Comparison of ENCODE assay signal across 10 mouse cellular contexts in the genomic region with DNA sequence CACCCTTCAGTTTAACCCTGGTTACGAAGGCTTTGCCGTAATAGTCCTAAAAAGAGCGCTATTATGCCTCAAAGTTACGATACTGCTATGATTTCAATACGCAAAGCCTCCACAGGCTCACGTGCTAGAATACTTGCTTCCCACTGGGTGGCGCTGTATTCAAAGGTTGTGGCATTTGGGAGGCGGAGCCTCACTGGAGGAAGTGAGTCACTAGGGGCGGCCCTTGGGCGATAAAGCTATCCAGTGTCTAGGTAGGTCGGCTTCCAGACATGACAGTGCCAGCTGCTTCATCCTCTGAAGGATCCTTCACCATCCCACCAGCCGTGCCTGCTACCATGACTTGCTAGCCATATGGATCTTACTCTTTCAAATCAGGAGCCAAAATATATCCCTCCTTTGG.
DNase-seq lines count a peak whose midpoint lies in the region; ATAC-seq and TF ChIP-seq lines count a peak whose summit lies in the region.
"Had no signal": no experiment of that assay in that cellular context is flagged by ENCODE, and none has a peak within 500 bp of the region (broad histone marks: within the 10 kb centered on the region; RNA-seq: fewer than 3 reads in every experiment).

No protein-coding gene starts in this region.

- peaks cover 2% of the 10 kb centered on the region; the same call in 1 of the 2 replicates for H3K36me3 ChIP-seq in forebrain, embryonic 11.5 days (ENCODE audit: control insufficient read depth, insufficient read depth, low read length)
- peaks cover 67% of the 10 kb centered on the region for H3K36me3 ChIP-seq in forebrain, embryonic 12.5 days (replicated peaks)
- H3K36me3 ChIP-seq in neural tube, embryonic 15.5 days, result peaks cover 27% of the 10 kb centered on the region
- no peaks in the 10 kb centered on the region for H3K36me3 ChIP-seq in liver, embryonic 14.5 days (replicated peaks; ENCODE audit: control insufficient read depth, insufficient read depth, low read depth)
- H3K36me3 ChIP-seq: G1E had no signal

- ATAC-seq in forebrain, embryonic 11.5 days (replicated peaks; ENCODE audit: low FRiP score), result no peak
- ATAC-seq in forebrain, embryonic 12.5 days (ENCODE audit: low FRiP score), result no peak
- no peak for ATAC-seq in neural tube, embryonic 15.5 days (ENCODE audit: low FRiP score)
- no peak for ATAC-seq in liver, embryonic 14.5 days (ENCODE audit: insufficient read depth)

- no peaks in the 10 kb centered on the region for H3K4me1 ChIP-seq in forebrain, embryonic 11.5 days (replicated peaks; ENCODE audit: control insufficient read depth, insufficient read depth, low read length)
- H3K4me1 ChIP-seq in forebrain, embryonic 12.5 days, result no peaks in the 10 kb centered on the region
- H3K4me1 ChIP-seq in neural tube, embryonic 15.5 days, result no peaks in the 10 kb centered on the region
- no peaks in the 10 kb centered on the region for H3K4me1 ChIP-seq in bone marrow, adult 2 months (ENCODE audit: control insufficient read depth, insufficient read depth, low read length)
- H3K4me1 ChIP-seq in liver, embryonic 14.5 days (replicated peaks; ENCODE audit: control insufficient read depth in 2 of 2, insufficient read depth in 2 of 2, low read length in 1 of 2), result no peaks in the 10 kb centered on the region

- H3K4me3 ChIP-seq in forebrain, embryonic 11.5 days (ENCODE audit: low read depth, low read length), result no peak overlapping the region
- H3K4me3 ChIP-seq in forebrain, embryonic 12.5 days (replicated peaks), result no peak overlapping the region
- no peak overlapping the region for H3K4me3 ChIP-seq in neural tube, embryonic 15.5 days (replicated peaks)
- H3K4me3 ChIP-seq in bone marrow, adult 2 months (replicated peaks; ENCODE audit: control insufficient read depth, low read depth, low read length), result no peak overlapping the region
- H3K4me3 ChIP-seq in liver, embryonic 14.5 days (ENCODE audit: insufficient read depth in 1 of 2, low read depth in 2 of 2, low read length in 2 of 2), result no peak overlapping the region

- peak; percentile 55 for DNase-seq in forebrain, embryonic 11.5 days (ENCODE audit: low spot score)
- DNase-seq in neural tube, embryonic 10.5 days (ENCODE audit: extremely low spot score, low spot score), result peak; percentile 32
- peak; percentile 21 for DNase-seq in forelimb bud, embryonic 11.5 days (ENCODE audit: low read depth, low spot score)
- peak; percentile 22 to 27 (median 26) for DNase-seq in liver, embryonic 14.5 days (ENCODE audit: low read depth in 3 of 3, low spot score in 3 of 3)
- peak; percentile 87 for DNase-seq in testis, postnatal 14 days (ENCODE audit: low spot score)

- no peak for TF ChIP-seq EP300 in liver, embryonic 14.5 days (IDR thresholded peaks at IDR 0.05; ENCODE audit: low read depth)

- 0 out of 2 replicates have a peak, but pooled peaks have one; percentile 27 for TF ChIP-seq CTCF in bone marrow, adult 2 months (IDR thresholded peaks at IDR 0.05; ENCODE audit: control insufficient read depth, insufficient read depth, low read length)
- TF ChIP-seq CTCF in liver, embryonic 14.5 days (IDR thresholded peaks at IDR 0.05; ENCODE audit: low read depth), result peak; percentile 53

- 92% methylated on average over 12 of the region's 12 CpGs for WGBS in forebrain, embryonic 11.5 days
- 91% methylated on average over 12 of the region's 12 CpGs for WGBS in forebrain, embryonic 12.5 days
- 91% methylated on average over 12 of the region's 12 CpGs for WGBS in neural tube, embryonic 15.5 days
- 85% methylated on average over 12 of the region's 12 CpGs for whole genome bisulfite sequencing in bone marrow, adult 2 months
- 80% methylated on average over 12 of the region's 12 CpGs for WGBS in liver, embryonic 14.5 days (ENCODE audit: insufficient replicate concordance)

- no peak overlapping the region for H3K9ac ChIP-seq in forebrain, embryonic 11.5 days (ENCODE audit: low read length)
- no peak overlapping the region for H3K9ac ChIP-seq in forebrain, embryonic 12.5 days
- H3K9ac ChIP-seq in neural tube, embryonic 15.5 days (replicated peaks), result no peak overlapping the region
- no peak overlapping the region for H3K9ac ChIP-seq in liver, embryonic 14.5 days (replicated peaks)

- no peak overlapping the region for H3K27ac ChIP-seq in forebrain, embryonic 11.5 days (ENCODE audit: low read depth, low read length)
- H3K27ac ChIP-seq in forebrain, embryonic 12.5 days, result no peak overlapping the region
- H3K27ac ChIP-seq in neural tube, embryonic 15.5 days (replicated peaks), result no peak overlapping the region
- no peak overlapping the region for H3K27ac ChIP-seq in bone marrow, adult 2 months (ENCODE audit: control insufficient read depth, insufficient read depth, low read depth, low read length, poor library complexity)
- H3K27ac ChIP-seq in liver, embryonic 14.5 days, result no peak overlapping the region
- H3K27ac ChIP-seq: macrophage had no signal

- no peak for TF ChIP-seq POLR2A in bone marrow, adult 2 months (IDR thresholded peaks at IDR 0.05; ENCODE audit: borderline replicate concordance, control insufficient read depth, low read depth, low read length)

- no peaks in the 10 kb centered on the region for H3K9me3 ChIP-seq in forebrain, embryonic 11.5 days (ENCODE audit: control insufficient read depth, low read length)
- no peaks in the 10 kb centered on the region for H3K9me3 ChIP-seq in forebrain, embryonic 12.5 days
- no peaks in the 10 kb centered on the region for H3K9me3 ChIP-seq in neural tube, embryonic 15.5 days (replicated peaks)
- no peaks in the 10 kb centered on the region for H3K9me3 ChIP-seq in liver, embryonic 14.5 days (ENCODE audit: control insufficient read depth, low read length)
- H3K9me3 ChIP-seq: G1E had no signal

- no peak overlapping the region for H3K4me2 ChIP-seq in forebrain, embryonic 11.5 days (ENCODE audit: low read depth, low read length, severe bottlenecking)
- no peak overlapping the region for H3K4me2 ChIP-seq in forebrain, embryonic 12.5 days
- H3K4me2 ChIP-seq in neural tube, embryonic 15.5 days, result no peak overlapping the region
- H3K4me2 ChIP-seq in liver, embryonic 14.5 days (ENCODE audit: low read depth), result no peak overlapping the region

- H3K27me3 ChIP-seq in forebrain, embryonic 11.5 days (ENCODE audit: control insufficient read depth, insufficient read depth, low read length), result no peaks in the 10 kb centered on the region
- no peaks in the 10 kb centered on the region for H3K27me3 ChIP-seq in forebrain, embryonic 12.5 days
- H3K27me3 ChIP-seq in neural tube, embryonic 15.5 days (replicated peaks), result no peaks in the 10 kb centered on the region
- H3K27me3 ChIP-seq in liver, embryonic 14.5 days (ENCODE audit: control insufficient read depth, insufficient read depth, low read length), result no peaks in the 10 kb centered on the region

Comparison
In these comparisons a context has a peak if more than half of its experiments do, and no peak if none do; other contexts are left out.
1. DNase-seq: peak in every context shown above with its lines; median percentile 87 in testis, postnatal 14 days; 55 in forebrain, embryonic 11.5 days; 32 in neural tube, embryonic 10.5 days; 26 in liver, embryonic 14.5 days; 21 in forelimb bud, embryonic 11.5 days.